Mouse (Mus musculus) heart, postnatal 0 days (tissue): Measurements from ENCODE around the gene Synpo2l. TPM values are rescaled to one million over a fixed set of nuclear protein-coding genes. Genes with fewer than 3 reads are reported as not detected.
A peak's percentile ranks its signal among the peaks of the same experiment; 100 is the strongest.

ENCODE experiments used
- ATAC-seq: fragments of 200-750 bp; cut with Nextera tagmentation; 2 replicates; pipeline ENCODE4 v1.8.0; 2017; ENCODE audit warnings: low read depth, moderate number of reproducible peaks, moderate library complexity; ENCODE audit not compliant: insufficient read depth
- DNase-seq: peaks from one replicate; pipeline ENCODE4 v3.0.0-alpha.2; 2016; ENCODE audit warnings: low spot score
- H3K27ac ChIP-seq: fragments of 300-500 bp; sonication (generic); 2 replicates; pipeline ENCODE4 v1.5.1; 2014; ENCODE audit warnings: low read depth, mild to moderate bottlenecking
- H3K27me3 ChIP-seq: fragments of 300-500 bp; sonication (generic); 2 replicates; pipeline ENCODE4 v1.6.1; 2014; ENCODE audit warnings: low read length, mixed read lengths; ENCODE audit not compliant: control insufficient read depth, insufficient read depth
- H3K36me3 ChIP-seq: fragments of 300-500 bp; sonication (generic); replicated peaks from 2 replicates; pipeline ENCODE4 v1.6.1; 2014; ENCODE audit warnings: low read length, mixed read lengths; ENCODE audit not compliant: control insufficient read depth, insufficient read depth
- H3K4me1 ChIP-seq: fragments of 300-500 bp; sonication (generic); 2 replicates; pipeline ENCODE4 v1.6.1; 2014; ENCODE audit warnings: antibody characterized with exemption; ENCODE audit not compliant: control insufficient read depth, insufficient read depth
- H3K4me2 ChIP-seq: fragments of 300-500 bp; sonication (generic); 2 replicates; pipeline ENCODE4 v1.6.1; 2014; ENCODE audit warnings: low read depth, mild to moderate bottlenecking, low read length, moderate library complexity
- H3K4me3 ChIP-seq: fragments of 300-500 bp; sonication (generic); 2 replicates; pipeline ENCODE4 v1.5.1; 2014; ENCODE audit warnings: low read depth, low read length
- H3K9ac ChIP-seq: fragments of 300-500 bp; sonication (generic); replicated peaks from 2 replicates; pipeline ENCODE4 v1.6.1; 2014; ENCODE audit warnings: low read depth, low read length, mixed read lengths
- H3K9me3 ChIP-seq: fragments of 300-500 bp; sonication (generic); replicated peaks from 2 replicates; pipeline ENCODE4 v1.6.1; 2016; ENCODE audit warnings: low read length; ENCODE audit not compliant: control insufficient read depth
- CTCF ChIP-seq: IDR thresholded peaks from 2 replicates; pipeline ENCODE4 v1.5.1; 2016; ENCODE audit warnings: antibody characterized with exemption, control low read depth, low read depth
- EP300 ChIP-seq: IDR thresholded peaks from 2 replicates; pipeline ENCODE4 v1.6.1; 2016; ENCODE audit warnings: antibody characterized with exemption, low read depth
- WGBS: fragments of 180-500 bp; shearing (Covaris S2); extraction: QIAGEN DNeasy Blood & Tissue Kit; methylation state at CpG from one replicate; pipeline ENCODE4 v1.1.7; 2014; 5-methylcytosine and 5-hydroxymethylcytosine counted together
- polyA plus RNA-seq: library from polyadenylated mRNA; unstranded; fragments of >200 nt; fragmentation: Nextera tagmentation; extraction: Ambion mirVana; gene quantifications from 2 replicates; pipeline ENCODE4 v1.2.1, GENCODE M21; 2015
- total RNA-seq: library from RNA; depleted of rRNA; stranded (reverse); fragments of >200 nt; gene quantifications from 2 replicates; pipeline ENCODE4 v1.2.3, GENCODE M21; 2014; ENCODE audit warnings: low replicate concordance

The Synpo2l gene
- total and polyA plus RNA-seq, 2 experiments from 2014 or later = 96.8 to 190 TPM

GRCm38 (mm10) chr14:20635546-20635945 lies 32.6 kb downstream of the Synpo2l start:
- Histone ChIP-seq H3K27ac (no peak overlapping the region), H3K4me3 (no peak overlapping the region), H3K4me2 (no peak overlapping the region), H3K36me3 (no peaks in the 10 kb centered on the region), H3K4me1 (peaks cover 7% of the 10 kb centered on the region), H3K9me3 (no peaks in the 10 kb centered on the region), H3K27me3 (no peaks in the 10 kb centered on the region), H3K9ac (no peak overlapping the region)
- DNase-seq = no peak
- no peak for ATAC-seq
- TF ChIP-seq CTCF = no peak
- no peak for TF ChIP-seq EP300
- 87% methylated on average over 2 of the region's 2 CpGs for WGBS

DNA sequence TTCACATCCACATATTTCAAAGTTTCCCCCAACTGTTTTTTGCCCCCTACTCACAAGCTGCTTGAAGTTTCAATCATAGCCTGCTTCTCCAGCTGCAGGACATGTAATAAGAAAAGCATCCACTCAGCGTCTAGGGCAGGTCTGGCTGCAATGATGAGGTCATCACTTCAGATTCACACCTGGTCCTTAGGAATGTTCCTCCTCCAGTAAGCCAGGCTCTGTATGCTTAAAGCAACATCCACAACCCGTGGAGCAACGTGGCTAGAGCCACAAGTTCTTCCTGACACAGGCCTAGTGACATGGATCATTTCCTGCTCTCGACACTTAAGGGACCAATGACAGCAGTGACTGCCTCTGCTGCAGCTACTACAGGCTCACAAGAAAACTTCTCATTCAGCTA lies 36.9 kb downstream of the Synpo2l start:
- WGBS = 17% methylated on average over 4 of the region's 4 CpGs
- Histone ChIP-seq H3K27ac (no peak overlapping the region), H3K36me3 (no peaks in the 10 kb centered on the region), H3K9ac (no peak overlapping the region), H3K4me3 (no peak overlapping the region), H3K9me3 (no peaks in the 10 kb centered on the region), H3K4me1 (no peaks in the 10 kb centered on the region), H3K4me2 (no peak overlapping the region), H3K27me3 (no peaks in the 10 kb centered on the region)
- ATAC-seq = no peak
- TF ChIP-seq EP300 (no peak), CTCF (no peak)
- DNase-seq = no peak

- Histone ChIP-seq H3K27ac (0 out of 2 replicates have a peak overlapping the region, but pooled peaks have one; percentile 9), H3K4me2 (no peak overlapping the region), H3K36me3 (no peaks in the 10 kb centered on the region), H3K4me3 (no peak overlapping the region), H3K4me1 (no peaks in the 10 kb centered on the region), H3K27me3 (no peaks in the 10 kb centered on the region), H3K9ac (no peak overlapping the region), H3K9me3 (no peaks in the 10 kb centered on the region)
- WGBS = 67% methylated on average over 3 of the region's 3 CpGs
- TF ChIP-seq EP300 (no peak), CTCF (no peak)
- DNase-seq (no peak), ATAC-seq (0 out of 2 replicates have a peak, but pooled peaks have one; percentile 30)
Observed at GRCm38 (mm10) chr14:20626971-20627370, 41.2 kb downstream of the Synpo2l start.

GRCm38 (mm10) chr14:20626447-20626846 lies 41.7 kb downstream of the Synpo2l start:
- no peak overlapping the region for H3K27ac ChIP-seq
- H3K4me1 ChIP-seq = no peaks in the 10 kb centered on the region
- no peak overlapping the region for H3K9ac ChIP-seq
- 70% methylated on average over 2 of the region's 2 CpGs for WGBS
- no peak overlapping the region for H3K4me3 ChIP-seq
- no peaks in the 10 kb centered on the region for H3K27me3 ChIP-seq
- no peak overlapping the region for H3K4me2 ChIP-seq
- no peak for DNase-seq
- no peak for ATAC-seq
- no peaks in the 10 kb centered on the region for H3K9me3 ChIP-seq
- no peaks in the 10 kb centered on the region for H3K36me3 ChIP-seq
- TF ChIP-seq CTCF (no peak), EP300 (no peak)

DNA sequence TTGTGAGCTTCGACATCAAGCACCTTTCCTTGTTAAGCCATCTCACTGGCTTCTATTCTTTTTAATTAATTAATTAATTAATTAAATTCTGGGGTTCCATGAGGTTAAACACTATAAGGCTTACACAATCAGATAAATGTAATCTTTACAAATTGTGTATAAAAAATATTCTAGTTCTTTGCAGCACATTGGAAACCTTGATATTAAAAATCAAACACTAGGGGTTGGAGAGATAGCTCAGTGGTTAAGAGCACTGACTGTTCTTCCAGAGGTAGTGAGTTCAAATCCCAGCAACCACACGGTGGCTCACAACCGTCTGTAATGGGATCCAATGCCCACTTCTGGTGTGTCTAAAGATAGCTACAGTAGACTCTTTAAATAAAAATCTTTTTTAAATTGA lies 45.2 kb downstream of the Synpo2l start:
- Histone ChIP-seq H3K4me1 (0 out of 2 replicates have a peak, but pooled peaks cover 2% of the 10 kb centered on the region), H3K27ac (no peak overlapping the region), H3K4me2 (no peak overlapping the region), H3K36me3 (no peaks in the 10 kb centered on the region), H3K4me3 (no peak overlapping the region), H3K27me3 (no peaks in the 10 kb centered on the region), H3K9me3 (no peaks in the 10 kb centered on the region), H3K9ac (no peak overlapping the region)
- WGBS = 90% methylated on average over 3 of the region's 3 CpGs
- ATAC-seq (no peak), DNase-seq (no peak)
- TF ChIP-seq CTCF (no peak), EP300 (no peak)

GRCm38 (mm10) chr14:20622412-20622811 lies 45.7 kb downstream of the Synpo2l start:
- H3K27ac ChIP-seq = no peak overlapping the region
- H3K4me3 ChIP-seq = no peak overlapping the region
- TF ChIP-seq EP300 = no peak
- no peak for TF ChIP-seq CTCF
- DNase-seq (no peak), ATAC-seq (no peak)
- H3K9ac ChIP-seq = no peak overlapping the region
- H3K27me3 ChIP-seq = no peaks in the 10 kb centered on the region
- 0 out of 2 replicates have a peak, but pooled peaks cover 2% of the 10 kb centered on the region for H3K4me1 ChIP-seq
- H3K36me3 ChIP-seq = no peaks in the 10 kb centered on the region
- no peak overlapping the region for H3K4me2 ChIP-seq
- H3K9me3 ChIP-seq = no peaks in the 10 kb centered on the region
- 65% methylated on average over 2 of the region's 2 CpGs for WGBS
